In genomic region chr4:125126186-125126585, GRCm38 (mm10) we compare ENCODE assay signal across 16 mouse cellular contexts. TPM values are rescaled to one million over a fixed set of nuclear protein-coding genes. Genes with fewer than 3 reads are reported as not detected.
DNase-seq lines count a peak whose midpoint lies in the region; ATAC-seq and TF ChIP-seq lines count a peak whose summit lies in the region.
"Had no signal": no experiment of that assay in that cellular context is flagged by ENCODE, and none has a peak within 500 bp of the region (broad histone marks: within the 10 kb centered on the region; RNA-seq: fewer than 3 reads in every experiment).

No protein-coding gene starts in this region.

- no peak for DNase-seq in gastrocnemius, adult 2 months
- DNase-seq in gastrocnemius, postnatal 4 days (ENCODE audit: low spot score in 2 of 2) = no peak
- no peak for DNase-seq in stomach, postnatal 0 days (ENCODE audit: low spot score)
- DNase-seq in spleen, postnatal 14 days (ENCODE audit: low spot score in 2 of 2) = no peak
- DNase-seq: adrenal gland, adult 2 months; kidney, postnatal 36 days; lung, adult 2 months; retina, postnatal 1 day had no signal

- TF ChIP-seq EP300 in stomach, postnatal 0 days (optimal IDR thresholded peaks at IDR 0.05) = no peak

- H3K27me3 ChIP-seq in megakaryocyte, embryonic 14.5 days (replicated peaks) = no peaks in the 10 kb centered on the region
- no peaks in the 10 kb centered on the region for H3K27me3 ChIP-seq in liver, embryonic 12.5 days (replicated peaks)
- H3K27me3 ChIP-seq in stomach, postnatal 0 days (ENCODE audit: control insufficient read depth, insufficient read depth, low read length) = no peaks in the 10 kb centered on the region

- WGBS in liver, embryonic 12.5 days (ENCODE audit: insufficient replicate concordance) = 72% methylated on average over 3 of the region's 3 CpGs
- WGBS in stomach, postnatal 0 days = 63% methylated on average over 3 of the region's 3 CpGs

- no peaks in the 10 kb centered on the region for H3K9me3 ChIP-seq in megakaryocyte, embryonic 14.5 days
- no peaks in the 10 kb centered on the region for H3K9me3 ChIP-seq in liver, embryonic 12.5 days (replicated peaks)
- no peaks in the 10 kb centered on the region for H3K9me3 ChIP-seq in stomach, postnatal 0 days (ENCODE audit: control insufficient read depth, low read length)
- H3K9me3 ChIP-seq: heart, embryonic 10.5 days; midbrain, embryonic 10.5 days had no signal

- peaks cover 91% of the 10 kb centered on the region for H3K4me1 ChIP-seq in megakaryocyte, embryonic 14.5 days
- H3K4me1 ChIP-seq in liver, embryonic 12.5 days = peaks cover 69% of the 10 kb centered on the region
- H3K4me1 ChIP-seq in stomach, postnatal 0 days (replicated peaks; ENCODE audit: control insufficient read depth, insufficient read depth) = peaks cover 8% of the 10 kb centered on the region

- TF ChIP-seq CTCF in gastrocnemius, adult 2 months (IDR thresholded peaks at IDR 0.05) = no peak
- TF ChIP-seq CTCF in stomach, postnatal 0 days (IDR thresholded peaks at IDR 0.05; ENCODE audit: low read depth) = no peak

- peak overlapping the region; percentile 100 for H3K4me3 ChIP-seq in gastrocnemius, adult 2 months
- peak overlapping the region; percentile 99 for H3K4me3 ChIP-seq in megakaryocyte, embryonic 14.5 days (replicated peaks)
- no peak overlapping the region for H3K4me3 ChIP-seq in liver, embryonic 12.5 days
- H3K4me3 ChIP-seq in stomach, postnatal 0 days (ENCODE audit: low read depth, low read length) = peak overlapping the region; percentile 69

- ATAC-seq in megakaryocyte, adult 5-6 weeks (ENCODE audit: poor library complexity, severe bottlenecking) = no peak
- ATAC-seq in liver, embryonic 12.5 days = no peak
- ATAC-seq in stomach, postnatal 0 days (ENCODE audit: low FRiP score, low TSS enrichment) = no peak
- ATAC-seq in cerebellum, adult (ENCODE audit: insufficient number of reproducible peaks, low FRiP score, low TSS enrichment) = no peak
- ATAC-seq: hindbrain, postnatal 0 days had no signal

- peak overlapping the region; percentile 99 for H3K27ac ChIP-seq in gastrocnemius, adult 2 months
- peak overlapping the region; percentile 53; the same call in 1 of the 2 replicates for H3K27ac ChIP-seq in liver, embryonic 12.5 days
- H3K27ac ChIP-seq in stomach, postnatal 0 days (replicated peaks) = peak overlapping the region; percentile 94
- H3K27ac ChIP-seq: heart, embryonic 10.5 days; hindbrain, postnatal 0 days; left cerebral cortex, adult 2 months; midbrain, embryonic 10.5 days had no signal

- H3K9ac ChIP-seq in liver, embryonic 12.5 days = no peak overlapping the region
- H3K9ac ChIP-seq in stomach, postnatal 0 days (ENCODE audit: low read length) = peak overlapping the region; percentile 52; the same call in 1 of the 2 replicates

- peak overlapping the region; percentile 99 for H3K4me2 ChIP-seq in liver, embryonic 12.5 days
- peak overlapping the region; percentile 93 for H3K4me2 ChIP-seq in stomach, postnatal 0 days (replicated peaks; ENCODE audit: low read depth)

- H3K36me3 ChIP-seq in megakaryocyte, embryonic 14.5 days (replicated peaks; ENCODE audit: low read length) = peaks cover 56% of the 10 kb centered on the region
- no peaks in the 10 kb centered on the region for H3K36me3 ChIP-seq in liver, embryonic 12.5 days
- no peaks in the 10 kb centered on the region; the same call in 1 of the 2 replicates for H3K36me3 ChIP-seq in stomach, postnatal 0 days (ENCODE audit: control insufficient read depth, insufficient read depth, low read length)
- H3K36me3 ChIP-seq: heart, embryonic 10.5 days; midbrain, embryonic 10.5 days had no signal

- intact Hi-C loops in gastrocnemius, adult 2 months (cut with DNase I) = no loop called here

RNA-seq across cellular contexts. Expression of gene Zc3h12a, which starts 1.5 kb away (rescaled TPM):
- 1 to 10 TPM; 2.6 TPM for total RNA-seq in gastrocnemius, adult 2 months (2021)
- 1 to 10 TPM; 3.0 to 3.9 TPM for total RNA-seq in gastrocnemius, postnatal 4 days (2021)
- polyA plus RNA-seq in megakaryocyte, embryonic 14.5 days (2012; ENCODE audit: insufficient read depth, low replicate concordance) = 19.3 and 20.5 TPM in 2 replicates
- total RNA-seq in megakaryocyte, adult 5-6 weeks (2015) = 10.4 and 11.1 TPM in 2 replicates
- 3.9 and 5.9 TPM in 2 replicates for total RNA-seq in megakaryocyte, adult 5-6 weeks (2017)
- polyA plus RNA-seq in liver, embryonic 12.5 days (2016; fragmentation: Nextera tagmentation; extraction: Ambion mirVana) = 0.56 and 0.62 TPM in 2 replicates
- 2.7 TPM in 2 replicates for polyA plus RNA-seq in stomach, postnatal 0 days (2015; fragmentation: Nextera tagmentation; extraction: Ambion mirVana)
- total RNA-seq: hindbrain, postnatal 0 days had no signal

RNA-seq across cellular contexts. Expression of gene Meaf6, which starts 41.3 kb away (rescaled TPM):
- total RNA-seq in gastrocnemius, adult 2 months (2021) = 10 to 100 TPM; 12.0 to 13.5 TPM
- 10 to 100 TPM; 20.7 to 26.3 TPM for total RNA-seq in gastrocnemius, postnatal 4 days (2021)
- 41.3 and 52.8 TPM in 2 replicates for polyA plus RNA-seq in megakaryocyte, embryonic 14.5 days (2012; ENCODE audit: insufficient read depth, low replicate concordance)
- 40.2 and 45.5 TPM in 2 replicates for total RNA-seq in megakaryocyte, adult 5-6 weeks (2015)
- 45.6 and 49.1 TPM in 2 replicates for total RNA-seq in megakaryocyte, adult 5-6 weeks (2017)
- polyA plus RNA-seq in liver, embryonic 12.5 days (2016; fragmentation: Nextera tagmentation; extraction: Ambion mirVana) = 31.6 and 33.0 TPM in 2 replicates
- polyA plus RNA-seq in stomach, postnatal 0 days (2015; fragmentation: Nextera tagmentation; extraction: Ambion mirVana) = 28.3 and 28.4 TPM in 2 replicates

RNA-seq across cellular contexts. Expression of gene Snip1, which starts 59.7 kb away (rescaled TPM):
- total RNA-seq in gastrocnemius, adult 2 months (2021) = 1 to 10 TPM; 4.5 to 6.1 TPM
- total RNA-seq in gastrocnemius, postnatal 4 days (2021) = 10 to 100 TPM; 12.2 to 12.4 TPM
- 4.0 and 10.9 TPM in 2 replicates for polyA plus RNA-seq in megakaryocyte, embryonic 14.5 days (2012; ENCODE audit: insufficient read depth, low replicate concordance)
- total RNA-seq in megakaryocyte, adult 5-6 weeks (2015) = 24.1 and 27.0 TPM in 2 replicates
- 23.2 and 27.0 TPM in 2 replicates for total RNA-seq in megakaryocyte, adult 5-6 weeks (2017)
- 21.6 and 24.8 TPM in 2 replicates for polyA plus RNA-seq in liver, embryonic 12.5 days (2016; fragmentation: Nextera tagmentation; extraction: Ambion mirVana)
- polyA plus RNA-seq in stomach, postnatal 0 days (2015; fragmentation: Nextera tagmentation; extraction: Ambion mirVana) = 13.0 and 13.6 TPM in 2 replicates
